Mouse (Mus musculus): Measurements from ENCODE around the gene Stx16.
A peak's percentile ranks its signal among the peaks of the same experiment; 100 is the strongest.

The Stx16 gene

GRCm38 (mm10) chr2:174123731-174124130, 47.6 kb downstream of the Stx16 start:
- no peak for DNase-seq (ENCODE audit: inconsistent age in 2 of 2, low spot score in 1 of 2)

- DNase-seq (ENCODE audit: inconsistent age in 2 of 2, low spot score in 1 of 2): peak; percentile 40 to 66
These were observed 50.6 kb downstream of the Stx16 start for GRCm38 (mm10) chr2:174126522-174127375.

- DNase-seq (ENCODE audit: inconsistent age in 2 of 2, low spot score in 1 of 2): peak in 1 of 2 experiments; percentile 21
These were observed 51.2 kb downstream of the Stx16 start for GRCm38 (mm10) chr2:174127376-174127713.

GRCm38 (mm10) chr2:174128926-174129325, 52.8 kb downstream of the Stx16 start:
- DNase-seq (ENCODE audit: inconsistent age in 2 of 2, low spot score in 1 of 2): no peak

GRCm38 (mm10) chr2:174130468-174131097, 54.5 kb downstream of the Stx16 start:
- no peak for DNase-seq (ENCODE audit: inconsistent age in 2 of 2, low spot score in 1 of 2)

- DNase-seq (ENCODE audit: inconsistent age in 2 of 2, low spot score in 1 of 2): no peak
These were observed 56.4 kb downstream of the Stx16 start for GRCm38 (mm10) chr2:174132413-174132969.
